Mouse (Mus musculus) liver, embryonic 15.5 days (tissue): ENCODE measurements around the gene Krt80. TPM values are rescaled to one million over a fixed set of nuclear protein-coding genes. Genes with fewer than 3 reads are reported as not detected.
"Not testable (repeated sequence)": the region's sequence is repeated elsewhere in the genome, so short reads cannot be mapped to it uniquely, and the experiment has no call there.

Source experiments
- ATAC-seq: fragments of 200-750 bp; cut with Nextera tagmentation; 2 replicates; pipeline ENCODE4 v1.8.0; 2017; ENCODE audit warnings: moderate number of reproducible peaks, mild to moderate bottlenecking, moderate library complexity; ENCODE audit not compliant: insufficient read depth
- H3K27ac ChIP-seq: fragments of 300-500 bp; sonication (generic); replicated peaks from 2 replicates; pipeline ENCODE4 v1.5.1; 2015; ENCODE audit warnings: mild to moderate bottlenecking, inconsistent platforms
- H3K27me3 ChIP-seq: fragments of 300-500 bp; sonication (generic); 2 replicates; pipeline ENCODE4 v1.6.1; 2015; ENCODE audit warnings: mild to moderate bottlenecking, inconsistent platforms
- H3K36me3 ChIP-seq: fragments of 300-500 bp; sonication (generic); replicated peaks from 2 replicates; pipeline ENCODE4 v1.6.1; 2015; ENCODE audit warnings: moderate library complexity, mild to moderate bottlenecking, inconsistent platforms
- H3K4me1 ChIP-seq: fragments of 300-500 bp; sonication (generic); replicated peaks from 2 replicates; pipeline ENCODE4 v1.6.1; 2015; ENCODE audit warnings: inconsistent platforms
- H3K4me2 ChIP-seq: fragments of 300-500 bp; sonication (generic); 2 replicates; pipeline ENCODE4 v1.6.1; 2015; ENCODE audit warnings: moderate library complexity, mild to moderate bottlenecking, inconsistent platforms
- H3K4me3 ChIP-seq: fragments of 300-500 bp; sonication (generic); replicated peaks from 2 replicates; pipeline ENCODE4 v1.5.1; 2015; ENCODE audit warnings: mild to moderate bottlenecking, inconsistent platforms
- H3K9ac ChIP-seq: fragments of 300-500 bp; sonication (generic); 2 replicates; pipeline ENCODE4 v1.6.1; 2015; ENCODE audit warnings: moderate library complexity, mild to moderate bottlenecking, inconsistent platforms
- H3K9me3 ChIP-seq: fragments of 300-500 bp; sonication (generic); replicated peaks from 2 replicates; pipeline ENCODE4 v1.6.1; 2016; ENCODE audit warnings: inconsistent platforms
- WGBS: fragments of 180-500 bp; shearing (Covaris S2); methylation state at CpG from one replicate; pipeline ENCODE4 v1.1.7; 2015; ENCODE audit warnings: mixed read lengths; ENCODE audit not compliant: insufficient replicate concordance; 5-methylcytosine and 5-hydroxymethylcytosine counted together
- polyA plus RNA-seq: library from polyadenylated mRNA; unstranded; fragments of >200 nt; fragmentation: Nextera tagmentation; extraction: Ambion mirVana; gene quantifications from 2 replicates; pipeline ENCODE4 v1.2.1, GENCODE M21; 2015

Krt80 gene
- polyA plus RNA-seq, 1 experiment from 2014 or later, result 0.44 TPM

DNA sequence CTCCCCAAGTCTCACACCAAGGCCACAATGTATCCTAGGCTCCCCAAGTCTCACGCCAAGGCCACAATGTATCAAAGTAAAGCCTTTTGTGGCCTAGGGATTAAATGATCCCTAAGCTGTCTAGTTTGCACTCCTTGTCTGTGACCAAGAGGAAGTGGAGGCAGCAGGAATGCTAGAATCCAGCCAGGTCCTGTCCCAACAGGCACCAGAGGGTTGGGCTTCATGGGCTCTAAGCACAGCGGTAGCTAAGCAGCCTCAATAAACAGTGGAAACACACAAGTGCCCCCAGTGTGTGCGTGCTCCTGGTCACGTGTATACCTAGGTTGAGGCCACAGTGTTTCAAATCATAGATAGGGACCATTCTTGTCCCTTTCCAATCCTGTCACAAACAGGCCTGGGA lies 31.6 kb downstream of the Krt80 start:
- Histone ChIP-seq H3K9me3 (no peaks in the 10 kb centered on the region), H3K4me1 (0 out of 2 replicates have a peak, but pooled peaks cover 7% of the 10 kb centered on the region), H3K27ac (no peak overlapping the region), H3K36me3 (no peaks in the 10 kb centered on the region), H3K9ac (no peak overlapping the region), H3K4me2 (no peak overlapping the region), H3K4me3 (no peak overlapping the region), H3K27me3 (peaks cover 18% of the 10 kb centered on the region; the same call in 1 of the 2 replicates)
- ATAC-seq, result no peak
- WGBS, result 64% methylated on average over 4 of the region's 4 CpGs

DNA sequence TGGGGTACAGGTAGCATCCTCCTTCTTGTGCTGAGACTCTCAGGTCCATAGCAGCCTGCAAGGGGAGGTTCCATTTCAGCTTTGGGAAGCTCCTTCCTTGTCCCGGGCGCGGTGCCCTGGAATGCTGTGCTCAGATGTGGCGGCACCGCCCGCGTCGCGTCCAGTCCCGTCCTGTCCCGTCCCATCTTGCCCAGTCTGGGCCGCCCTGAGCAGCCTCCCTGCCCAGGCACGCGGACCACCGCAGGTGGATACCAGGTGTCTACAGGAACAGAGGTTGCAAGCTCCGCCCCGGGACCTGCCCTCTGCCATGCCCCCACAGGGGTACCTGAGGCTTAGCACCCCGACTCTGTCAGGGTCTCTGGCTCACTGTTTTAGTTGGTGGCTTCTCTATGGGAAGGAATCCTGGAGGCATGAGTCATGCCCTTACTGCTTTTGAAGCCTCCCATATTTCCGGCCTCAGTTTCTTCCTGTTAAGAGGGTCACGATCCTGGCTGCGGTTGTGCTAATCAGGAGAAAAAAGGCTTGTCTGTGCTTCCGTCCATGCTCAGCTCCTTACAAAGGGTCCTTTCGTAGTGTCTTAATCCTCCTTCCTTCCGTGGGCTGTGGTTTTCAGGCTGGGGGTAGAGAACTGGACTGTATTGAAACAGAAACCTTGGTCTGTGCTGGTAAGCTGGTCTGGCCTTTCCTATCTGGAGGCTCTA lies 33.3 kb downstream of the Krt80 start:
- no peaks in the 10 kb centered on the region for H3K9me3 ChIP-seq
- ATAC-seq, result peak; percentile 45
- peaks cover 18% of the 10 kb centered on the region; the same call in 1 of the 2 replicates for H3K27me3 ChIP-seq
- no peak overlapping the region for H3K9ac ChIP-seq
- H3K4me1 ChIP-seq, result 0 out of 2 replicates have a peak, but pooled peaks cover 7% of the 10 kb centered on the region
- no peak overlapping the region for H3K4me3 ChIP-seq
- 9% methylated on average over 24 of the region's 24 CpGs for WGBS
- no peaks in the 10 kb centered on the region for H3K36me3 ChIP-seq
- peak overlapping the region; percentile 39 for H3K4me2 ChIP-seq
- no peak overlapping the region for H3K27ac ChIP-seq

DNA sequence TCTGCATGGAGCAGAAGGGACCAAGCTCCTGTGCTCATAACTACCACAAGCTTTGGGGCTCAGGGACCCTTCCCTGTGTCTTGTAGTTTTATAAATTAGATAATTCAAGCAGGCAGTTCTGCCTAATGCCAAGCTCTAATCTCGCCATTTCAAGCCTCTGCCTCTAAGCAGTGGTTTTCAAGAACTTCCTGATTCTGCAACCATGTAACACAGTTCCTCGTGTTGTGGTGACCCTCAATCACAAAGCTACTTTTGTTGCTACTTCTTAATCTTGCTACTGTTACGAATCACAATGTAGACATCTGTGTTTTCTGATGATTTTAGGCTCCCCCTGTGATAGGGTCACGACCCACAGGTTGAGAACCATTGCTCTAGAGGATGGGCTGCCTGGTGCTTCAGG lies 36.3 kb downstream of the Krt80 start:
- no peak for ATAC-seq

DNA sequence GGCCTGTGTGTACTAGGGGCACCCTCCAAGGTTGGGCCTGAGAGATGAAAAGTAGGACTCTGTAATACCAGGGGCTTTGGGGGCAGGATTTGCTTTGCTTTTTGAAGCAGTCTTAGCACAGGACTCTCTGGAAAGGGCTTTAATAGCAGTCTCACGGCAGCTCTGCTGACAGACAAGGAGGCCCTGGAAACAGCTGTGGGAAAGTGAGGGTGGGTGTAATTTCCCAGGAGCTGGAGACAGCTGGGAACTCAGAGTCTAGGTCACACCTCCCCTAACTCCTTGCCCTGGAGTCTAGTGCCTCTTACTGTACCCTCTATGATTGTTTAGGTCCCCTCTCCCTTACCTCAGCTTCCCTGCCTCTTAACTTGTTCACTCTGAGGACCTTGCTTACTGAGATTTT lies 36.8 kb downstream of the Krt80 start:
- Histone ChIP-seq H3K36me3 (no peaks in the 10 kb centered on the region), H3K4me2 (no peak overlapping the region), H3K9me3 (no peaks in the 10 kb centered on the region), H3K27me3 (peaks cover 12% of the 10 kb centered on the region; the same call in 1 of the 2 replicates), H3K4me3 (no peak overlapping the region), H3K9ac (no peak overlapping the region), H3K27ac (no peak overlapping the region), H3K4me1 (0 out of 2 replicates have a peak, but pooled peaks cover 7% of the 10 kb centered on the region)
- ATAC-seq, result no peak
- WGBS, result 9% methylated on average over 1 of the region's 1 CpGs

More for the DNA sequence above, 36.3 kb downstream of the Krt80 start:
- 11% methylated on average over 4 of the region's 4 CpGs for WGBS
- Histone ChIP-seq H3K9ac (no peak overlapping the region), H3K27me3 (peaks cover 17% of the 10 kb centered on the region; the same call in 1 of the 2 replicates), H3K9me3 (no peaks in the 10 kb centered on the region), H3K4me2 (no peak overlapping the region), H3K4me3 (no peak overlapping the region), H3K4me1 (0 out of 2 replicates have a peak, but pooled peaks cover 7% of the 10 kb centered on the region), H3K27ac (no peak overlapping the region), H3K36me3 (no peaks in the 10 kb centered on the region)

DNA sequence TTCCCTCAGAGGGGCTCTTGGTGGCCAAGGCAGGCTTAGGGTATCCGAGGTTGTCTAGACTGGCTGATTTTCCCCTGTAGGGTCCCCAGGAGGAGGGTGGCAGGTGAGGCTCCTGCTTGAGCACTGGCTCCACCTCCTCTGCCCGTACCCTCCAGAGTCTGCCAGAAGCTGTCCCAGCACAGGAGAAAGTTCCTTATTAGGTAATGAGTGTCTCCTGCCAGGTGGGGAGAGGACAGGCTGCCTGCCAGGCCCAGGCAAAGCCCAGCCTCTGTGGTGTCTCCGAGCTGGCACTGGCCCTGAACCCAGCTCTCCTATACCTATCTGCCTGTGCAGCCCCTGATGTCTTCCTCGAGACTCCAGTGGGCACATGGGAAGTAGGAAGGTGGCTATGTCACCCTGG lies 37.6 kb downstream of the Krt80 start:
- no peak overlapping the region for H3K27ac ChIP-seq
- no peak overlapping the region for H3K4me2 ChIP-seq
- no peaks in the 10 kb centered on the region for H3K9me3 ChIP-seq
- H3K4me3 ChIP-seq, result no peak overlapping the region
- H3K27me3 ChIP-seq, result peaks cover 12% of the 10 kb centered on the region; the same call in 1 of the 2 replicates
- H3K4me1 ChIP-seq, result 0 out of 2 replicates have a peak, but pooled peaks cover 7% of the 10 kb centered on the region
- no peaks in the 10 kb centered on the region for H3K36me3 ChIP-seq
- no peak for ATAC-seq
- H3K9ac ChIP-seq, result no peak overlapping the region
- 50% methylated on average over 4 of the region's 4 CpGs for WGBS

DNA sequence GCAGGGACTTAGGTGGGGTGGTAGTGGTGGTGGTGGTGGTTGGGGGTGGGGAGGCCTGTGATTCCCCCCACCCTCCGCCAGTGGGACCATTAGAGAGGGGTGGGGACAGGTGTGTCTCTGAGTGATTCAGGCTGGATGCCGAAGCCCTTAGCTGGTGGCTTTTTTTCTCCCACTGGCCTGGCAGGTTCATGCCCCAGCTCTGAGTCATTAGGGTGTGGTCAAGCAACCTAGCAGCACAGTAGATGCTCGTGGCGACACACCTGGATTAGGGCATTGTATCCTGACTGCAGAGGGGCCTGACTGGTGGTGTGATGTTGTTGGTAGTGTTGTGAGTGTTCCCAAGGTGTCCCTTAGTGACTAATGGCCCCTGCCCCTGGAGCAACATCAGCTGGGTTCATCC lies 38.9 kb downstream of the Krt80 start:
- WGBS, result 67% methylated on average over 4 of the region's 4 CpGs
- no peak overlapping the region for H3K9ac ChIP-seq
- no peaks in the 10 kb centered on the region for H3K9me3 ChIP-seq
- H3K27ac ChIP-seq, result no peak overlapping the region
- H3K4me1 ChIP-seq, result 0 out of 2 replicates have a peak, but pooled peaks cover 2% of the 10 kb centered on the region
- ATAC-seq, result no peak
- no peak overlapping the region for H3K4me2 ChIP-seq
- peaks cover 2% of the 10 kb centered on the region; the same call in 1 of the 2 replicates for H3K27me3 ChIP-seq
- H3K36me3 ChIP-seq, result no peaks in the 10 kb centered on the region
- no peak overlapping the region for H3K4me3 ChIP-seq

DNA sequence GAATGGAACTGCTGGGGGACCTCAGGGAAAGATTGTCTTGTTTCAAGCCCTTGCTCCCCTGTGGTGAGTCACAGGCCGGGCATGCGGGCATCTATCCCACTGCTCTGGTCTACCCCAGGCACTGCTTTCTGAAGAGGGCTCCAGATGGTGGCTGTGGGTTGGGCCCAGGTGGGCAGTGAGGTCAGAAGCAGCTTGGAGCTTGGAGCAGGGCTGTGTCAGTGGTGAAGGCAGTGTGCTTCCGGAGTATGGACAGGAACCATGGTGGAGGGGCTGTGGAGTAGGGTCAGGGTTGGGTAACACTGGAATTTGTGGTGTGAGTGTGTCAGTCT lies 40.4 kb downstream of the Krt80 start:
- Histone ChIP-seq H3K4me1 (no peaks in the 10 kb centered on the region), H3K4me2 (no peak overlapping the region), H3K36me3 (no peaks in the 10 kb centered on the region), H3K9ac (no peak overlapping the region), H3K27me3 (no peaks in the 10 kb centered on the region), H3K27ac (no peak overlapping the region), H3K4me3 (no peak overlapping the region), H3K9me3 (no peaks in the 10 kb centered on the region)
- no peak for ATAC-seq
- 65% methylated on average over 3 of the region's 3 CpGs for WGBS

DNA sequence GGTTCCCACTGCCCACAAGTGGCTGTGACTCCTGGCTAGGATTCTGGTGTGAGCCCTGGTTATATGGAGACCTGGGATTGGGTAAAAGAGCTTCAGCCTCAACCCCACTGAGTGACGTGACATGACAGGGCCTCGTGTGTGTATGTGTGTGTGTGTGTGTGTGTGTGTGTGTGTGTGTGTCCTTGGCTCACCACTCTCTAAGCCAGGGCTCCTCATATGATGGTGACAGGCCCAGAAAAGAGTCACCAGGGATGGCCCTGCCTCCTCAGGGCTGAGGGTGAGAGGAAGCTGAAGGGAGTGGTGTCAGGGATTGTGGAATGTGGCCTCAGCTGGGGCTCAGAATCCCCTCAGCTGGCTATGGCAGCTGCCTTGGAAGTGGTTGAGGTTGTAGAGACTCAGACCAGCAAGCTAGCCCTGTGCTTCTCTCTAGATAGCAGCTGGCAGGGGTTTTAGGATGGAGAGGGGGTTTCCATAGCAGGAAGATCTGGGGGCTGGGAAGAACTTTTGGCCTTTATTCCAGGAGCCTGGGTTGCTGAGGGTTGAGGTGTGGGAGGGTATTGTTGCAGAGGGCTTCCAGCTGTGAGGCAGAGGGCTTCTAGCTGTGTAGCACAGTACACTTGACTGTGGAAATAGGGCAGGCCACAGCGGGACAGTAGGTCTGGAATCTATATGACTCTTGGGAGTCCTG lies 40.9 kb downstream of the Krt80 start:
- H3K36me3 ChIP-seq, result no peaks in the 10 kb centered on the region
- WGBS, result 42% methylated on average over 3 of the region's 3 CpGs
- H3K4me1 ChIP-seq, result no peaks in the 10 kb centered on the region
- no peaks in the 10 kb centered on the region for H3K27me3 ChIP-seq
- no peak for ATAC-seq
- no peak overlapping the region for H3K4me3 ChIP-seq
- H3K9me3 ChIP-seq, result no peaks in the 10 kb centered on the region
- H3K4me2 ChIP-seq, result no peak overlapping the region
- H3K9ac ChIP-seq, result no peak overlapping the region
- H3K27ac ChIP-seq, result no peak overlapping the region

DNA sequence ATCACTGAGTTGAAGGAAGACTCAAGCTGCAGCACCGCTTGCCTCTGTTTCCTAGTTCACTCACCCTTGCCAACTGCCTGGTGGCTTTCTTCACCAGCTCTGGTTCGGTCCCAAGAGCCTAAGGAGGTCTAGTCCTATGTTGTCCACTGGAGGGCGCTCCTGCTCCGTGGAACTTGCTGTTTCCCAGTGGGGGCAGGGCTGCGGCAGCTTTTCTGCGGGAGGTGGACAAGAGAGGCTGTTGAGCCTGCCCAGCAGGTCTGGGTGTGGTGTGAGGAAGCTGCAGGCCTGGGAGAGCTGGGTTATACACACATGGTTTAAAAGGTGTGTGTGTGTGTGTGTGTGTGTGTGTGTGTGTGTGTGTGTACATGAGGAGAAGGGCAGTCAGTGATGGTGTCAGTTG lies 42.7 kb downstream of the Krt80 start:
- Histone ChIP-seq H3K27ac (no peak overlapping the region), H3K9me3 (no peaks in the 10 kb centered on the region), H3K4me1 (no peaks in the 10 kb centered on the region), H3K4me2 (no peak overlapping the region), H3K9ac (no peak overlapping the region), H3K27me3 (no peaks in the 10 kb centered on the region), H3K4me3 (no peak overlapping the region), H3K36me3 (no peaks in the 10 kb centered on the region)
- ATAC-seq, result no peak
- 1% methylated on average over 6 of the region's 6 CpGs for WGBS

DNA sequence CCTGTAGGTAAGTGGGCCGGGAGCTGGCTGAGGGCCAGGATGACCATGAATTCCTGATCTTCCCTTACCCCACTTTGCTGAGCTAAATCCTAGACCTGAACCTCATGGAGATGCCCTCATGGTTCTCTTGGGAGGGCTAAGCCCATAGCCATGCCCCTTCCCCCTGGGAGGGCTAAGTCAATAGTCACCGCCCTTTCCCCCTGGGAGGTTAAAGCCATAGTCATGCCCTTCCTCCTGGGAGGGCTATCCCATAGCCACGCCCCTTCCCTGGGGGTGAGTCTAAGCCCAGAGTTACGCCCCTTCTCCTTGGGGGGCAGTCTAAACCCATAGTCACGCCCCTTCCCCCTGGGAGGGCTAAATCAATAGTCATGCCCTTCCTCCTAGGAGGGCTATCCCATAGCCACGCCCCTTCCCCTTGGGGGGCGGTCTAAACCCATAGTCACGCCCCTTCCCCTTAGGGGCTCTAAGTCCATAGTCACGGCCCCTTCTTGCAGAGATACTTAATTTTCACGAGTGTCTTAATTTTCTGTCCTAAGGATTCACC lies 43.9 kb downstream of the Krt80 start:
- no peaks in the 10 kb centered on the region for H3K9me3 ChIP-seq
- H3K4me1 ChIP-seq, result no peaks in the 10 kb centered on the region; the same call in 1 of the 2 replicates
- H3K4me3 ChIP-seq, result no peak overlapping the region
- no peak overlapping the region for H3K4me2 ChIP-seq
- H3K36me3 ChIP-seq, result no peaks in the 10 kb centered on the region
- WGBS, result 28% methylated on average over 10 of the region's 10 CpGs
- no peak overlapping the region for H3K27ac ChIP-seq
- H3K9ac ChIP-seq, result no peak overlapping the region
- no peak for ATAC-seq
- H3K27me3 ChIP-seq, result no peaks in the 10 kb centered on the region

DNA sequence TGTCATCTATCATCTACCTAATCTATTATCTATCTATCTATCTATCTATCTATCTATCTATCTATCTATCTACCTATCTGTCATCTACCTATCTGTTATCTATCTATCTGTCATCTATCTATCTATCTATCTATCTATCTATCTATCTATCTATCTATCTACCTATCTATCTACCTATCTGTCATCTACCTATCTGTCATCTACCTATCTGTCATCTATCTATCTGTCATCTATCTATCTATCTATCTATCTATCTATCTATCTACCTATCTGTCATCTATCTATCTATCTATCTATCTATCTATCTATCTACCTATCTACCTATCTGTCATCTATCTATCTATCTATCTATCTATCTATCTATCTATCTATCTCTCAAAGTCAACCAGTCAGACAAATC lies 45.6 kb downstream of the Krt80 start:
- H3K9me3 ChIP-seq, ATAC-seq, H3K27ac ChIP-seq, H3K36me3 ChIP-seq, H3K4me3 ChIP-seq, H3K9ac ChIP-seq, H3K4me2 ChIP-seq, H3K27me3 ChIP-seq: not testable (repeated sequence)
- peaks cover 13% of the 10 kb centered on the region; the same call in 1 of the 2 replicates for H3K4me1 ChIP-seq
